Mouse (Mus musculus): ENCODE measurements around the gene Ube2d3.

- TF ChIP-seq POLR2A (IDR thresholded peaks at IDR 0.05; ENCODE audit: low read depth, low read length), result no peak
- TF ChIP-seq CTCF (IDR thresholded peaks at IDR 0.05; ENCODE audit: borderline replicate concordance, insufficient read depth, low read length), result no peak
These were observed 30.6 kb upstream of the Ube2d3 start for GRCm38 (mm10) chr3:135407351-135407750.
